Mouse (Mus musculus) CD4-positive, CD25-positive, alpha-beta regulatory T cell, adult 2 months (primary cell): ENCODE data around the gene Sppl2b.
"Not testable (repeated sequence)": the region's sequence is repeated elsewhere in the genome, so short reads cannot be mapped to it uniquely, and the experiment has no call there.

Experiments used
- DNase-seq: peaks from one replicate; pipeline ENCODE4 v3.0.0-alpha.2; 2012; ENCODE audit warnings: low read depth, low spot score

Gene Sppl2b

GRCm38 (mm10) chr10:80823847-80824643 is 31.0 kb upstream of the Sppl2b start:
- DNase-seq: peak; percentile 47

DNA sequence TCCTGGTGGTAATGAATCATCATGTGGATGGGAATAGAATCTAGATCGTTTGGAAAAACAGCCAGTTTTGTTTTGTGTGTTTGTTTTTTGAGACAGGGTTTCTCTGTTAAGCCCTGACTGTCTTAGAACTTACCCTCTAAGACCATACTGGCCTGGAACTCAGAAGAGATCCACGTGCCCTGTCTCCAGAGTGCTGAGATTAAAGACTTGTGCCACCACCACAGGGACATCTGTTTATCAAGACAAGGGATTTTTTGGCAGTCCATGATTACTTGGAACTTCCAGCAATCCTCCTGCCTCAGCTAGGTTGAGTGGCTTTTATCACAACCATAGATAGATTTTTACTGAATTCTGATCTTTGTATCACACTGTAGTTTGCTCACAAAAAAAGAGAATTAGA is 30.2 kb upstream of the Sppl2b start:
- DNase-seq: no peak

DNA sequence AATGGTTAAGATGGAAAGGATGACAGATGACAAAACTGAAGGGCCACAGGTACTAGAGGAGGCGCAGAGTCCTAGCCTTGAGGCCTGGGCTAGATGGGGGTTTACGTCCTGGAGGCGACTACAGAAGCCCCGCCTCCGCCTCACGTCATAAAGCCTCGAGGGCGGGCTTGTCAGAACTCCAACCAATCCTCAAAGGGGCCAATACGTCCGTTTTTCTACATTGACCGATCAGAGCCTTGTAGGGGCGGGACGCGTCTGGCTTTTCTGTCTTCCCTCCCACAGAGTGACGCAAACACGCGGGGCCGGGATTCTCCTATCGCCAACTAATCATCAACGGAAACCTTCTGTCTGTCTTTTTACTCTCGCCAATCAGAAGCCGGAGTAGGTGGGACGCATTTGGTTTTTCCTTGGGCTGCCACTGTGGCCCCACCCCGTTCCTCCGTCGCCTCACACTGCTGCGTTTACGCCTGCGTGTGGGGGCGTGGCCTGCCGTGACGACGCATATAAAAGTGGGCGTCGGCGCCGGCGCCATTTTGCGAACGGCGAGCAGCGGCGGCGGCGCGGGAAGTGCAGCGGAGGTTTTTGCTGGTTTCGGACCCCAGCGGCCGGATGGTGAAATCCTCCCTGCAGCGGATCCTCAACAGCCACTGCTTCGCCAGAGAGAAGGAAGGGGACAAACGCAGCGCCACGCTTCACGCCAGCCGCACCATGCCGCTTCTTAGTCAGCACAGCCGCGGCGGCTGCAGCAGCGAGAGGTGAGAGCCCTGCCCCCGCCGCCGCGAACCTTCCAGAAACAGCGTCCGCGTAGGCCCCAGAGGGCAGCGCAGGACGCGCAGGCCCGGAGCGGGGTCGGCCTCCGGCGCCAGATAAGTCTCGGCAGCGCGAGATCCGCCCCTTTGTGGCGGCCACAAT is 28.7 kb upstream of the Sppl2b start, which contains the start of gene Oaz1:
Oaz1 (plus strand) TSS at position 506 of the 912 bp plus-strand sequence.
- peak; percentile 99 for DNase-seq

DNA sequence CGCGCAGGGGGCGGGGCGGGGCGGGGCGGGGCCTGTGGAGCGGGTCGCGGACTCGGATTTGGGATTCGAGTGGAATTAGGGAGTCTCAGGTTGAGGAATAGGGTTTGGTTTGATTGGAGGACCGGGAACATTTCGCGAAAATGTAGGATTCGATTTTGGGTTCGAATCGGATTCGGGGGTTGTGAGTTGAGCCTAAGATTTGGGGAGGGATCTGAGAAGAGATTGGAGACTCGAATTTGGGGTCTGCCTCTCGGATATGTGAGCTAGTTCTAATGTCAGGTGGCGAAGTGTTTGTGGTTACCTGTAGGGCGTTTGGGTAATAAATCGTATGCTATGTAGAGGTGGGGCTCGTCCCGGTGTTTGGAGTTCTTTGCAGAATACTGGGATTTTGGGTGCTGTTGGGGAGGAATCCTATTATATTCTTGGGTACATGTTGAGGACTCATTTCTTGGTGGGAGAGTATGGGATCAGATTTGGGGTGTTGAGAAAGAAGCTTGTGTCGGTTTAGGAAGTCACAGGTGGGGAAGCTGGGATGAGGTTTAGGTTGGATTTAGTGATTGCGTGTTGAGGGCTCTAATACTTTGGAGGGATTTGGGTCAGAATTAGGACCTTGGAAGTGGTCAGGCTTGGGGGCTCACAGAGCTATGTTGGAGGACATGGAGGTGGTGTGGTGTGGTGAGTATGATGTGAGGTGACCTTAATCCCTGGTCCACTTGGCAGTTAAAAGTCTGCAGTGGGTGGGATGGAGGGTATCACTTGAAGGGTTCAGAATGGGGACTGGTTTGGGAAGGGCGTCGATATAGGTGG is 27.8 kb upstream of the Sppl2b start:
- no peak for DNase-seq

- DNase-seq: no peak
These were observed 27.1 kb upstream of the Sppl2b start for GRCm38 (mm10) chr10:80827870-80828420.

- not testable (repeated sequence) for DNase-seq
These were observed 26.5 kb upstream of the Sppl2b start for GRCm38 (mm10) chr10:80828587-80828986.

DNA sequence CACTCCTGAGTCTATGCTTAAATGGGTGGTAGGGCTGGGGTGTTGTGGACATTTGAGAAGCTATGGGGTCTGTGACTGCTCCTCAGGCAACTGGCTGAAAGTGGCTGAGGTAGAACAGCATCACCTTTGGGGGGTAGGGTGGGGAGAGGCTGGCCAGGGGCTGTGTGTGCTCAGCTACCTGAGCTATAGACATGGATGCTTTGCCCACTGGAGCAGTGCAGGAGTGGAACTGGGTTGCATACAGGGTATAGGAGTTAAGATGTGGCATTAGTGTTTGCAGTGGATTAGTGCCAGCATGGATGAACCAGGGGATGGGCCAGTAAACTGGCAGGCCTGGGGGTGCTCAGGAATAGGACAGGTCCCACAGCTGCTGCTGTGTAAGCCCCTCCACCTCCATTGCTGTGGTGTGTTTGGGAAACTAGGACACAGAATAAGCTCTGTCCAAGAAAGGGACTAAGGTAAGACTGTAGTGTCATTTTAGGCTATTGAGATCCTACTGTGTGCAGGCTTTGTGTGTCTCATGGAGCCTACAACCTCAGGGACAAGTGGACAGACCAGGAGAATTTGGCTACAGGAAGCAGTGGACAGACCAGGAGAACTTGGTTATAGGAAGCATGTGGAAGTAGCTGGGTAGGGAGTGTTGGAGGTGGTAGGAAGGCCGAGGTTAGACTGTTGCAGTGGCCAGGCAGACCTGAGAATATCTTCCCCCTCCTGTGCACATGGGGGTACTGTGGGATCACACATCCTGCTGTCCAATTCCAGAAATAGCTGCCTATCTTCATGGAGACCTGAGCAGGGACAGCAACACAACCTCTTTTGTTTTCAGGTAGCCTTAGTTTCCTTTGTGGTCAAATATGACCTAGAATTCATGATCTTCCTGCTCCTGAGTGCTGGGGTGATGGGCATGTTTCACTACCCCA is 25.5 kb upstream of the Sppl2b start:
- no peak for DNase-seq

DNA sequence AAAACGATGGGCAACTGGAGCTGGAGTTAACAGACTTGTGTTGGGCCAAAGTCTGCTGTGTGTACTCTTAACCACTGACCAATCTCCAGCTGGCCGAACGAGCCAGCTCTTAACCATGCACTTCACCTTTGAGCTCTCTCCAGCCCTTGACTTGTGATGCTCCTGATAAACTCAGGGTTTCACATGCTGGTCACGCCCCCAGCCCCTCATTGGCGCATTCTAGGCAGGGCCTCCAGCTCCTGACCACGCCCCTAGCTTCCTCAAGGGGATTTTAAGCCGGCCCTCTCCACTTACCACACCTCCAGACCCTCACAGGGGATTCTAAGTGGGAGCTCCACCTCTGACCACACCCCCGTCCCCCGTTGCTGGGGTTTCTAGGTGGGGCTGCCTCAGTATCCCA is 23.9 kb upstream of the Sppl2b start:
- DNase-seq: peak; percentile 52

GRCm38 (mm10) chr10:80832818-80833217 is 22.3 kb upstream of the Sppl2b start:
- DNase-seq: no peak

DNA sequence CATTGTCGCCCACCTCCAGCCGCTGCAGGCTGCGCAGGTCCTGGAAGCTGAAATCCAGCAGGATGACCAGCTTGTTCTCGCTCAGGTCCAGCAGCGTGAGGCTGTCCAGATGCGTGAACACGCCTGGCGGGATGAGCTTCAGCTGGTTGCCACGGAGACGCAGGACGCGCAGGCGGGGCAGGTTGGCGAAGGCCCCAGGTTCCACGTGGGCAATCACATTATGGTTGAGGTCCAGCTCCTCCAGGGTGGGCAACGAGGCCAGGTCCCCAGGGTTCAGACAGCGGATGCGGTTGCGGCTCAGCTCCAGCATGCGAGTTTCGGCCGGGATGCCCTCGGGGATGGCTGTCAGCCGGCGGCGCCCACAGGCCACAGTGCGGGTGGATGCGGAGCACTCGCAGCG is 19.5 kb upstream of the Sppl2b start:
- DNase-seq: no peak

- DNase-seq: no peak
These were observed 18.1 kb upstream of the Sppl2b start for GRCm38 (mm10) chr10:80836949-80837379.

DNA sequence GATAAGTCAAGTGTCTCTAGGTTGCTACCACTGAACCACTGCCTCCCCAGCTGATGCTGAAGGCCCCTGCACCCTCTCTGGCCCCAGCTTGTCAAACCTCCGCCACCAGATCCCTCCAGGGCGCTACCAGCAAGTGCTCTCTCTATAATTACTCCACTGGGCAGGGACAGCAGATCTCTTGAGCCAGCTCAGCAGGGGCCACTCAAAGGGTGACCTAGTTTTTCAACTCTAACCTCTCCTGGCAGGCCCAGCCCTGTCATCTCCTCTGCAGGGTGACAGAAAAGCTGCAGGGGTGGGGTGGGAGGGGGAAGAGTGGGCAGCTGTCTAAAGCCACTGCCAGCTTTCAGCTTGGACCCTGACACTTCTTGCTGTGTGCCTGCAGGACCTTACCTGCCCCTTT is 17.2 kb upstream of the Sppl2b start:
- no peak for DNase-seq

- no peak for DNase-seq
These were observed 16.6 kb upstream of the Sppl2b start for GRCm38 (mm10) chr10:80838346-80838912.

GRCm38 (mm10) chr10:80839848-80840247 is 15.2 kb upstream of the Sppl2b start:
- DNase-seq: no peak

GRCm38 (mm10) chr10:80841685-80842084 is 13.4 kb upstream of the Sppl2b start:
- no peak for DNase-seq

DNA sequence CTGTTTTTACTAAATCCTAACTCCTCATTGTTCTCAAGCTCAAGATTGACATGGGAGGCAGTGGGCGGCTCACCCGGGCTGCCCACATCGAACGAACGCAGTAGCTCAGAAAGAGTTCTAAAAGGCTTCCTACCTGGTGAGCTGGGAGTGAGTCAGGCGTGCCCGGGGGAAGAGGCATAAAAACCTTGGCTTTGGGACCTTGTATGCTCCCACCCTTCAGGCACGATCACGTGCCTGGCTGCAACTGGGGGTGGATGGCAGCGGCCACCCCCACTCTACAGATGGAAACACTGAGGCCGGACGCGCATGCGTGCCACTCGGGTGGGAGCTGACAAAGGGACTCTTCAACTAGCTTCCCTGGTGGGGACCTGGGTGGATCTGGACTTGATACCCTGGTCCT is 12.7 kb upstream of the Sppl2b start:
- DNase-seq: no peak

GRCm38 (mm10) chr10:80843087-80843930 is 11.8 kb upstream of the Sppl2b start:
- no peak for DNase-seq

DNA sequence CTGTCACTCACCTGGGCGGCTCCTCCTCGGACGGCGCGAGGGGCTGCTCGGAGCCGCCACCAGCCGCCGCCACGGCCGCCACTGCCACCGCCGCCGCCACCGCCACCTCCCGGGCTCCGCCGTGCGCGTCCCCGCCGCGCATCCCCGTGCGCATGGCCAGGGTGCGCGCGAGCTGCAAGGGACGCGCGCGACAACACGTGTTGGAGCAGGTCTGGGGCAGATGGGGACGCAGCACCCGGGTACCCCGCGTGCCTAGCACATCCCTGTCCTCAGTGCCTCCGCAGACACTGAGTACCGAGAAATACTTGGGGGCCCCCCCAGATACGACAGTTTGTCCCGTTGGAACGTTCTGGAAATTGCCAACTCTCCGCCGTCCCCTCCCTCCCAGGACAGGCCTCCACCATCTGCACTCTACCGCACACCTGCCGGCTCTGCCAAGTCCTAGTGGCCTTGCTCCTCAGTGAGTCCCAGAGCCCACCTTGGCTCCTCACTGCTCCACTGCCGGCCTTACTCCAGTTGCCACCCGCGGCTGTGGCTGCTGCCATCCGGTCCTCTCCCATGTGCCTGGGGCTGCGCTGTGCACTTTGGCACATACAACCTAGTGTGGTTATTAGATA is 11.0 kb upstream of the Sppl2b start, which contains the start of gene Lingo3:
Lingo3 (minus strand) TSS at position 109 of the 617 bp plus-strand sequence.
- DNase-seq: no peak
